Mouse (Mus musculus) lung, embryonic 14.5 days (tissue): ENCODE results near the gene Stkld1. TPM values are rescaled to one million over a fixed set of nuclear protein-coding genes. Genes with fewer than 3 reads are reported as not detected.
A peak's percentile ranks its signal among the peaks of the same experiment; 100 is the strongest.

Experiments
- ATAC-seq: fragments of 200-750 bp; cut with Nextera tagmentation; 2 replicates; pipeline ENCODE4 v1.8.0; 2017; ENCODE audit warnings: mild to moderate bottlenecking, moderate TSS enrichment, moderate library complexity; ENCODE audit not compliant: insufficient read depth
- DNase-seq: peaks from one replicate; pipeline ENCODE4 v3.0.0-alpha.2; 2015
- H3K27ac ChIP-seq: fragments of 300-500 bp; sonication (generic); 2 replicates; pipeline ENCODE4 v1.5.1; 2014; ENCODE audit warnings: low read depth, mild to moderate bottlenecking, moderate library complexity
- H3K27me3 ChIP-seq: fragments of 300-500 bp; sonication (generic); 2 replicates; pipeline ENCODE4 v1.6.1; 2014; ENCODE audit warnings: low read length, control low read depth; ENCODE audit not compliant: insufficient read depth
- H3K36me3 ChIP-seq: fragments of 300-500 bp; sonication (generic); 2 replicates; pipeline ENCODE4 v1.6.1; 2014; ENCODE audit warnings: control low read depth; ENCODE audit not compliant: insufficient read depth
- H3K4me1 ChIP-seq: fragments of 300-500 bp; sonication (generic); 2 replicates; pipeline ENCODE4 v1.6.1; 2014; ENCODE audit warnings: antibody characterized with exemption, control low read depth; ENCODE audit not compliant: insufficient read depth
- H3K4me2 ChIP-seq: fragments of 300-500 bp; sonication (generic); 2 replicates; pipeline ENCODE4 v1.6.1; 2014; ENCODE audit warnings: mild to moderate bottlenecking
- H3K4me3 ChIP-seq: fragments of 300-500 bp; sonication (generic); 2 replicates; pipeline ENCODE4 v1.5.1; 2014; ENCODE audit warnings: low read depth, low read length
- H3K9ac ChIP-seq: fragments of 300-500 bp; sonication (generic); 2 replicates; pipeline ENCODE4 v1.6.1; 2014
- H3K9me3 ChIP-seq: fragments of 300-500 bp; sonication (generic); 2 replicates; pipeline ENCODE4 v1.6.1; 2016; ENCODE audit warnings: low read depth, low read length, control low read depth
- CTCF ChIP-seq: IDR thresholded peaks from 2 replicates; pipeline ENCODE4 v1.5.1; 2016; ENCODE audit warnings: antibody characterized with exemption, low read depth
- WGBS: fragments of 180-500 bp; shearing (Covaris S2); extraction: QIAGEN DNeasy Blood & Tissue Kit; methylation state at CpG from one replicate; pipeline ENCODE4 v1.1.7; 2014; 5-methylcytosine and 5-hydroxymethylcytosine counted together
- polyA plus RNA-seq: library from polyadenylated mRNA; unstranded; fragments of >200 nt; fragmentation: Nextera tagmentation; extraction: Ambion mirVana; gene quantifications from 2 replicates; pipeline ENCODE4 v1.2.1, GENCODE M21; 2014

Stkld1 gene
- polyA plus RNA-seq, 1 experiment from 2014 or later = not detected

- no peaks in the 10 kb centered on the region for H3K27me3 ChIP-seq
- H3K36me3 ChIP-seq = peaks cover 62% of the 10 kb centered on the region
- DNase-seq (peak; percentile 98), ATAC-seq (peak; percentile 94)
- no peaks in the 10 kb centered on the region for H3K9me3 ChIP-seq
- H3K27ac ChIP-seq = peak within 1 kb of the TSS; percentile 86
- H3K4me1 ChIP-seq = peaks cover 10% of the 10 kb centered on the region; the same call in 1 of the 2 replicates
- H3K4me3 ChIP-seq = peak within 1 kb of the TSS; percentile 85
- no peak for TF ChIP-seq CTCF
- peak within 1 kb of the TSS; percentile 91 for H3K4me2 ChIP-seq
- peak within 1 kb of the TSS; percentile 83 for H3K9ac ChIP-seq
- under 1% methylated on average over 41 of the region's 41 CpGs for WGBS
Measured at GRCm38 (mm10) chr2:26902467-26903220, 31.2 kb upstream of the Stkld1 start, which contains the start of gene Surf6. Gene Surf6 (minus strand): TSS chr2:26902879.

- 13% methylated on average over 7 of the region's 7 CpGs for WGBS
- H3K27ac ChIP-seq = peak overlapping the region; percentile 86
- H3K4me3 ChIP-seq = peak overlapping the region; percentile 85
- H3K9ac ChIP-seq = peak overlapping the region; percentile 83
- H3K9me3 ChIP-seq = no peaks in the 10 kb centered on the region
- H3K27me3 ChIP-seq = no peaks in the 10 kb centered on the region
- peak overlapping the region; percentile 91 for H3K4me2 ChIP-seq
- H3K36me3 ChIP-seq = peaks cover 62% of the 10 kb centered on the region
- no peak for TF ChIP-seq CTCF
- peaks cover 10% of the 10 kb centered on the region; the same call in 1 of the 2 replicates for H3K4me1 ChIP-seq
- ATAC-seq (no peak), DNase-seq (no peak)
Measured at GRCm38 (mm10) chr2:26903311-26903710, 30.5 kb upstream of the Stkld1 start.

GRCm38 (mm10) chr2:26905936-26906335 is 27.9 kb upstream of the Stkld1 start:
- no peak overlapping the region for H3K27ac ChIP-seq
- H3K4me3 ChIP-seq = no peak overlapping the region
- ATAC-seq (no peak), DNase-seq (no peak)
- H3K27me3 ChIP-seq = no peaks in the 10 kb centered on the region
- H3K36me3 ChIP-seq = peaks cover 48% of the 10 kb centered on the region
- H3K9ac ChIP-seq = no peak overlapping the region
- no peak for TF ChIP-seq CTCF
- H3K4me2 ChIP-seq = no peak overlapping the region
- WGBS = 77% methylated on average over 2 of the region's 2 CpGs
- no peaks in the 10 kb centered on the region for H3K9me3 ChIP-seq
- H3K4me1 ChIP-seq = peaks cover 18% of the 10 kb centered on the region; the same call in 1 of the 2 replicates

- no peak overlapping the region for H3K9ac ChIP-seq
- no peak overlapping the region for H3K27ac ChIP-seq
- peaks cover 52% of the 10 kb centered on the region for H3K36me3 ChIP-seq
- H3K4me3 ChIP-seq = no peak overlapping the region
- no peaks in the 10 kb centered on the region for H3K9me3 ChIP-seq
- peaks cover 18% of the 10 kb centered on the region; the same call in 1 of the 2 replicates for H3K4me1 ChIP-seq
- no peaks in the 10 kb centered on the region for H3K27me3 ChIP-seq
- DNase-seq (no peak), ATAC-seq (no peak)
- TF ChIP-seq CTCF = no peak
- H3K4me2 ChIP-seq = no peak overlapping the region
- WGBS = 90% methylated on average over 3 of the region's 3 CpGs
Measured at GRCm38 (mm10) chr2:26906431-26906830, 27.4 kb upstream of the Stkld1 start.

- WGBS = 46% methylated on average over 4 of the region's 4 CpGs
- peaks cover 59% of the 10 kb centered on the region for H3K36me3 ChIP-seq
- TF ChIP-seq CTCF = peak; percentile 85
- H3K4me3 ChIP-seq = no peak overlapping the region
- H3K27me3 ChIP-seq = no peaks in the 10 kb centered on the region
- no peak overlapping the region for H3K27ac ChIP-seq
- DNase-seq (peak; percentile 74), ATAC-seq (no peak)
- H3K9me3 ChIP-seq = no peaks in the 10 kb centered on the region
- peaks cover 13% of the 10 kb centered on the region; the same call in 1 of the 2 replicates for H3K4me1 ChIP-seq
- H3K4me2 ChIP-seq = no peak overlapping the region
- no peak overlapping the region; the same call in 1 of the 2 replicates for H3K9ac ChIP-seq
Measured at GRCm38 (mm10) chr2:26907109-26907508, 26.7 kb upstream of the Stkld1 start.

- 77% methylated on average over 18 of the region's 18 CpGs for WGBS
Measured at GRCm38 (mm10) chr2:26908710-26909386, 25.0 kb upstream of the Stkld1 start.

GRCm38 (mm10) chr2:26909387-26909784 is 24.5 kb upstream of the Stkld1 start:
- Histone ChIP-seq H3K9me3 (no peaks in the 10 kb centered on the region), H3K4me3 (peak overlapping the region; percentile 87), H3K4me2 (peak overlapping the region; percentile 69), H3K9ac (peak overlapping the region; percentile 69), H3K27ac (0 out of 2 replicates have a peak overlapping the region, but pooled peaks have one; percentile 87), H3K36me3 (peaks cover 81% of the 10 kb centered on the region), H3K4me1 (peaks cover 8% of the 10 kb centered on the region; the same call in 1 of the 2 replicates), H3K27me3 (no peaks in the 10 kb centered on the region)
- ATAC-seq (no peak), DNase-seq (no peak)
- TF ChIP-seq CTCF = peak; percentile 37; the same call in 1 of the 2 replicates

More at GRCm38 (mm10) chr2:26908710-26909386, 25.0 kb upstream of the Stkld1 start:
- TF ChIP-seq CTCF = no peak
- Histone ChIP-seq H3K27ac (no peak overlapping the region), H3K4me3 (peak overlapping the region; percentile 87), H3K4me2 (peak overlapping the region; percentile 69), H3K27me3 (no peaks in the 10 kb centered on the region), H3K9ac (peak overlapping the region; percentile 69), H3K9me3 (no peaks in the 10 kb centered on the region), H3K36me3 (peaks cover 76% of the 10 kb centered on the region), H3K4me1 (peaks cover 8% of the 10 kb centered on the region; the same call in 1 of the 2 replicates)
- ATAC-seq = no peak
- DNase-seq = no peak
